Mouse (Mus musculus) 3T3-L1 (cell line): ENCODE data around the gene Fndc3b.
A peak's percentile ranks its signal among the peaks of the same experiment; 100 is the strongest.

ENCODE experiments used
- DNase-seq: peaks from one replicate; pipeline ENCODE4 v3.0.0-alpha.2; 2015; ENCODE audit warnings: low read depth, low spot score

Gene Fndc3b

DNA sequence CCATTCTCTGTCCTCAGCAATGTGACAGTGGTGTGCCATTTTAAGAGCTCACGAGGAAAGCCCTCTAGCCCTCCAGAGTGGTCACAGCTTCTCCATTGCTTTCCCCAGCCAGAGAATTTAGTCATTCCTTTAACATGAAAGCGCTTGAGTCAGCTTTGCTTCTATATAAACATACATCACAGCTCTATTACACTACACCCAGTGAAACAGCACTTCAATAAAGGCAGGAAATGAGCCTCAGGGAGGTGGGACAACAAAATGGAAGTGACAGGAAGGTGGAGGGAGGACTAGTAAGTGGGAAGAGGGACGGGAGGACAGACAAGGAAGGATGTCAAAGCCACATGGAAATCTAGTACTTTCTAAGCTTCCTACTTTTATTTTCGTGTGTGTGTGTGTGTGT lies 88.7 kb downstream of the Fndc3b start:
- DNase-seq = no peak

DNA sequence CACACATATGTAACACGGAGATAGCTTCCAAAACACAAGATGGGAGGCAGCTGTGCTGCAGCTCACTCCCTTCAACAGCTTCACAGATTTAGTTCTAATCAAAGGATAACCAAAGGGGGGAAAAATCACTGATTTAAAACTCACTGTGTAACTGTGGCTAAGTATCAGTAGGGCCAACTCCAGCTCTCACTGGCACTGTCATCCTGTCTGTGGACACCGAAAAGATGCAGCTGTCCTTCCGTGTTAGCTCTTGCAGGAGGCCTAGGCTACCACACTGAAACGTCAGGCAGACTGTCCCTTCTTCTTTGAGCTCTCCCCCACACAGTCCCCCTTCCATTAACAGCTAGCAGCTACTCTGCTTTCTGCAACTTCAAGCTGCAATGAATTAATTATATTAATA lies 89.9 kb downstream of the Fndc3b start:
- DNase-seq = no peak

DNA sequence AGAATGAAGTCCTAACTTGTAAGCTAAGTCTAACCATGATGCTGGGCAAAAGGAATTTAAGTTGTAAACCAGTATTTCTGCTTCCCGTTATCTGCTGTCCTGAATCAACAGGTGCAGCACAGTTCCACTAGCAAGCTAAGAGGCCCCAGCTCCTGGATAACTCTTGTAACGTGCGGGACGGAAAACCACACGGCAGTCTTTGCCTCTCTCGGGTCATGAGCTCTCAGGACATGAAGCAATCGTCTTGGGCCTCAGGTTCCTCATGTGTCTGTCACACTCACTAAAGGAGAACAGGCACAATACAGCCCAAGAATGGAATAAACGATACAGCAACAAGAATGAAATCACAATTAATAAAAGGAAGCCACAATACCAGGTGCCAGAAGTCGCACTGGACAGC lies 93.4 kb downstream of the Fndc3b start:
- DNase-seq = no peak

DNA sequence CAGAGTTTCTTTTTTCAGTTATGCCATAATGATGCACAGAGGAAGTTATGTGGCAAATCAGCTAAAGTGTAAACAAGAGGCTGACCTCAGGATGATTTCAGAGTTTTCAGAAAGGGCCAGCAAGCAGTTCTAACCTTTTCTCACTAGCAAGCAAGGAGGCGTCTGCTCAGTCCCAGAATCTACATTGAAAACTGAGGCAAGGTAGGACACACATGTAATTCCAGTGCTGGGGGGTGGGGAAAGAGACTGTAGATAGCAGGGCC lies 93.9 kb downstream of the Fndc3b start:
- no peak for DNase-seq

DNA sequence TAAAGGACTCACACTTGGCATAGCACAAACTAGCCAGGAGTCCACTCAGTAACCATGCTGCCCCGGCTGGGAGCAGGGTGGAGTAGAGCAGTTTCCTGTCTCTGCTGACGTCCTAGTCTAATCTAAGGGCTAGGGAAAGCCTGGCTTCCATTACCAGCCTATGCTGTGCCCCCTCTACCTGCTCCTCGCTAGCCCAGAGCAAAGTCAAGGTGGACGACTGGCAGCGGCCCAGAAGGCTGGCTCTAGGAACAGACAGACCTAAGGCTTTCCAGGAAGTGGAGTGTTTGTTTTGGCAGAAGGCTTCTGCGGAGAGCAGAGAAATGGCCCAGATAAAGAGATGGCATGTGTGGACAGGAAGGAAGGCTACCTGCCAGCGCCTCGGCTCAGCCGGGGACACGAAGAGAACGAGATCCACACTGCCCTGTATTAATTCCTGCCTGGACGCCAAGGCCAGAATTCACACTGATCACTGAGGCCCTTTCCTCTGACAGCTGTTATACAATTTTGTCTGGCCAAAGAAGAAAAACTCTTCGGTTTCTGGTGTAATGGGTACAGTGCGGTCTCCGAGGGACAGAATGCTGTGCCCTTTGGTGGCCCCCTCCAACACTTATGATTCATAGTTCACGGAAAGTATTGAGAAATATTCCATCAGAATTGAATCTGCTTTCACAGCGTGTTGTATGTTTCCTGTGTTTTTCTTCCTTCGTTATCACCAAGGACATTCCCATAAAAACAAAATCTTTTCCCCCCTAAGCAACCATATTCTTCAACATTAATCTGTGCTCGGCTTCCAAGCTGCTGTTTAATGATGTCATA lies 94.5 kb downstream of the Fndc3b start:
- DNase-seq = no peak

DNA sequence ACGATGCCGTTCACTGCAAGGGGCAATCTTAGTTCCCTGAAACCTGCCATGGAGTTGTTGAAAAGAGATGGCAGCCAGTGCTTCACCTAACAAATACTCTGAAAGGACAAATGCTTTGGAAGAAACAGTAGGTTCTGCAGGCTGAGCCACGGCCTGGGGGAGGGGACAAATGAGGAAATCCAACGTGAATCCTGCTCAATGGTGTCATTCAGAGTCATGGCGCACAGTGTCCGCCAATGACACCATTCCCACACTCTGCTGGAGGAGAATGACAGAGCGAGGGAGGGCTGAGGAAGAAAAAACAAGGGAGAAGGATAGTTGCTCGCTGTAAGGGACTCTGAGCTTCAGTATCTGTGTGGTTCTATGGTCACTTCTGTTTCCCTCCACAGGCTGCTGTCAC lies 95.6 kb downstream of the Fndc3b start:
- DNase-seq = no peak

DNA sequence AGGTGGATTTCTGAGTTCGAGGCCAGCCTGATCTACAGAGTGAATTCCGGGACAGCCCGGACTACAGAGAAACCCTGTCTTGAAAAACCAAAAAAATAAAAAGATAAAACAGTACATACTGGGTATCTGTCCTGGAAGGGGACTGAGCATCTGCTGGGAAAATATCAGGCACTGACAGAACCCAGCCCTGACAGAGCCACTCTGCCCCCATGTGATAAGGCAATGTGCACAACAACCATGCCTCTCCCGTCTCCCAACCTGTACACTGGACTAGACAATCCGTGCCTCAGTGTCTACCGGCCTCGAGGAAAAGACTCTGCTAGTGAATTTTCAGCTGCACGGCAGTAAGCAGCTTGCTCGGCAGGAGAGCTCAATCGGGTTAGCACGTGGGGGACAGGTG lies 97.3 kb downstream of the Fndc3b start:
- DNase-seq = no peak

DNA sequence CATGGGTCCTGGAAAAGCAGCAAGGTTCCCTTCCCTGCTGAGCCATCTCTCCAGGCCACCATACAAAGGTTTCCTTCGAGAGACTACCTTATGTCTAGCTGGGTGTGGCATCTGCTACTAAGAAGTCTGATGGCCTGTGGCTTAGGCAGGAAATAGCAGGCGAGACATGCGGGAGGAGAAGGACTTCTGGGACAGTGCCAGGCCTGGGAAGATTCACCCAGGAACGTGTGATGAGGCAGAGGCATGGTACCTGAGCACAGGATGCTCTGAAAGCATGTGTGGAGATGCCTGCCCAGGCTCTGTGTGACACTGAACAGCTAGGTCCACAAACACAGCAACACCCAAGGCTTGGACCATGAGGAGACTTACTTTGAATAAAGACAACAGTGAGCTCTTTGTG lies 98.1 kb downstream of the Fndc3b start:
- no peak for DNase-seq

DNA sequence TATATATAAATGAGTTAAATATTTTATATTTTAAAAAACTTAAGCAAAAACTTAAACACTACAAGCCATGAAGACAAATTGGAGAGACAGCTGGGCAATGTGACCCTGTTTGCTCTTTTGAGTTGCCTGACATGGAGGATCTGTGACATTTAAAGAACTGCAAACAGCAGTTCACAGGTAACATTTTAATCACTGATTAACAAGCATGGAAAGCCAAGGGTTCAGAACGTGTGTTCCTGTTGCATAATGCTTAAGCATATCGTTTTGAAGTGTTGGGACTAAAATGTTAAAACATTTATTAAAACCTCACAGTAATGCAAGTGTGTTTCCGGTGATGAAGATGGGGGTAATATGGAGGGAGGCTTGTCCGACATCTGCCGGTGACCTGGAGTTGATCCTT lies 99.1 kb downstream of the Fndc3b start:
- no peak for DNase-seq

DNA sequence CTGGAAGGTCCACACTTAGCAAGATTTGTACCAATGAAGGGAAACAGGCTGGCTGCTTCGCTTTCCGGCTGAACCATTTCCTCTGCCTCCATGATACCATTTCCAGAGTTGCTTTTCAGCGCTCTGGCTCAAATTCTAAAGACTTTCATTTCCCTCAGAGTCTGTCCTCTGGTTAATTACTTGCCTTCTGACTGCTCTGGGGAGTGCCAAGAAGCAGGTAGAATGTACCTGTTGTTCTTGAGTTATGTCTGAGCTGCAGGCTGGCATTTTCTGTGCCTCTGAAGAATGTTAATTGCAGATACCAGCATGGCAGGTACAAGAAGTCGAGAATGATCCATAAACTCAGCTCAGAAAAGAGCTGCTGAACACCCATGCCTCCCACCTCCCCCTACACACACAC lies 100.6 kb downstream of the Fndc3b start:
- no peak for DNase-seq

DNA sequence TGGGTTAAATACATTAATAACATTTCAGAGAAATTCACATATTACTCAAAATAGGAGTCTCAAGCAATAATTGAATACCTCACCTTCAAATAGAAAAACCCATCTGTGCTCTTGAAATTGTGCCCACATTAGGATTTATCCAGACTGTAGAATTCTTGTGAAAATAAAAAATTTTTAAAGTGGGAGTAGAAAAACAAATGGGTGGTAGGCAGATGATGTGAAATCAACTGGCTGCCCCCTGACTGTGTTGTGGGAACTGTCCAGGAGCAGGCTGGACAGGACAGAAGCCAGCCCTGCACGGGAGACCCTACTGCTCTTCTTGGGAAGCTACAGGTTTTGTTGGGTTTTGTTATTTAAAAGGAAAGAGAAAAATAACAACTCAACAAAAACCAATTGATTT lies 101.0 kb downstream of the Fndc3b start:
- DNase-seq = no peak

DNA sequence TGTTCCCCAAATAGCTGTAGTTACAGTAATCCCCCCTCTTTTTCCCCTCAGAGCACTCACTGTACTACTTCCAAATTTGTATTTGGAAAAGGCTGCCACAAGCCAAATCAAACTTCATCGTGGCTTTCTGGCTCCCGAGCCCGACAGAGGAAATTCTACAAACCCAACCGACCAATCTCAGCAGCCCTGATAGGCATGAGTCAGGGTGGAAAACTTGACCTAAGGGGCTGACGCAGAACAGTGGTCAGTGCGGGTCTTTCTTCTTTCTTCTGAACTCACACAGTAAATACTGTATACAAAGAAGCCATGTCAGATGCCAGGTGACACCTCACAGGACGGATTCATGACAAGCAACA lies 103.3 kb downstream of the Fndc3b start:
- DNase-seq = peak; percentile 86

DNA sequence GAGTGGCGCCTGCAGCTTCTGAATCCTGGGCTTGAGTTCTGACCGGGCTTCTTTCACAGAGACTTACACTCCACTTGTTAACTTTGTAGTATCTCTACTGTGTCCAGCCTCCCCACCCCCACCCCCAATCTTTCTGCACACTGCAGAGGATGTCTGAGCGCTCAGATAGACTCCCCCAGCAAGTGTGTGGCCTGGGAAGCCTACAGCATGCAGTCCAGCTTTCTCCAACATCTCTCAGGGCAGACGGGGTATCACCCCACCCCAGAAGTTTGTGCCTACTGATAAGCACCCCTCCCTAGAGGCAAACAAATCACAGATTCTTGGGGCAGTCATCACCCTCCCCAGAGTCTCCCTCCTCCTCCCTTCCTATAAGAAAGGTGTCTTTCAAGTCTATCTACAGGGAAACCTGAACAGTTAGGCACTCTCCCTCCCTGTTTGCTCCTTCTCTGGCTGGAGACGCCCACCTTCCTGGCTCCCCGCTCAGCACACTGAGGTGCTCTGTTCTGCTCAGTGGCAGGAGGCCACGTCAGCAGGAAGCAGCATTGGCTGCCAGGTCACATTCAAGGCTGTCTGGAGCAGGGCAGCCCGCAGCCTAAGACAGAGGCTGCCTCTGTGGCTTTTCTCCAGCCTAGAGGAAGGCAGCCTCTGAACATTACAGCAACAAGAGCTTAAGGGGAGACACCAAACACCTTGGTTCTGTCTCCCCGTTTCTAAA lies 103.9 kb downstream of the Fndc3b start:
- peak; percentile 81 for DNase-seq

DNA sequence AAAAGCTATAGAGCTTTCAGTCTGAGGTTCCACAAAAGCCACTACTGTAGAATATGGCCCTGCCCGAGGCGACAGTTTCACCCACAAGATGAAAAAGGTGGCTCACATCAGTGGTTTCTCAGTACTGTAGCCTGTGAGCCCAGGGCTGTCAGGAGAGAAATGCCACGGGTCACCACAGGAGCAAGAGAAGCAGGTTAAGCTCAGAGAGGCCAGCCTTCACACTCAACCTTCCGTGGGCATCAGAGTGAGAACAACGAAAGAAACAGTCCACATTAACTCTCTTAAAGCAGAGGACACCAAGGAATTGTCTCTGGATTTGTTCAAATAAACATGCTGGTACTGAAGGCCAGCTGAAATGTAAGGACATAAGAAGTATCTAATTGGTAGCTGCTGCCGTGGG lies 104.5 kb downstream of the Fndc3b start:
- no peak for DNase-seq

DNA sequence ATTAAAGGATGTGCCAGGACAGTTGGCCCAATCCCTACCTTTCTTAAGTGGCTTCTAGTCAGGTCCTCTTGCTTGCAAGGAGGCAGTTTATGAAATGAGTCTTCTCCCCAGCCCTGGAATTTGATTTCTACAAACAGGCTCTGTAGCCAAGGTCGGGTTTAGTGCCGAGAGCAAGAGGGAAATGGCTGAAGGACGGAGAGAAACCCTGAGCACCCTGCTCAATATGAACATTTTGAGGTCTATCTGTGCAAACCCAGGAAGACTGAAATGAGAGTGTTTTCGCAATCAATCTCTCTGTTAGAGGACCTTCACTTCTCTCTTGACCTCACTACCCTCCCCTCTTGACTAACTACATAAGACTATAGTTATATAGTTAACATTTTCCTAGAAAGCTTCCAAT lies 105.5 kb downstream of the Fndc3b start:
- no peak for DNase-seq

DNA sequence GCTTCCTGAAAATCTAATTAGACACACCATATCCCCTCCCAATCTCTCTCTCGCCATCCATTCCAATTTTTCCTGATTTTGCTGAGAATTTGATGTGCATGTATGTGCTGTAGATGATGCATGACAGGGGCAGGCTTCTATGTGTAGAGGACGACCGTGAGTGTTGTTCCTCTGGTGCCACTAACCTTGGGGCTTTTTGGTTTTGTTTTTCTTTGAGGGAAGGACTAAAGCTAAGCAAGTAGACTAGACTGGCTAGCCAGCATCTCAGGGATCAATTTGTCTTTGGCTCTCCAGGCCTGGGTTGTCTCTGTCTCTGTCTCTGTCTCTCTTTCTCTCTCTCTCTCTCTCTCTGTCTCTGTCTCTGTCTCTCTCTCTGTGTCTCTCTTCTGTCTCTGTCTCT lies 106.0 kb downstream of the Fndc3b start:
- DNase-seq = no peak

DNA sequence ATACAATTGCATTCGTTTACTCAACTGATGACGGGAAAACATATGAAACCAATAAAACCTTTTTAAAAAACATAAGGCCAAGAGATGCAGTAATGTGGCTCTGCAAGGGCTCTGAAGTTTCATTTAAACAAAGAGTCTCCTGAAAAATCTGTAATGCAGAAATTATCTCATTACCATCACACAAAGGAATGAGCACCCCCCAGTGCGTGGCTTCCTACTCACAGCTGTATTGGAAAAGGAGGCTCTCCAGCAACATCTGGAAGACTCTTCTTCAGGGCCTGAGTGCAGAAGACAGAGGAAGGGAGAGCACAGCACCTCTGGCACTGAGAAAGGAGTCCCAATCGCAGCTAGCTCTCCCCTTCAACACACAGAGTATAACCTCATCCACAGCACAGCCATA lies 106.5 kb downstream of the Fndc3b start:
- peak; percentile 29 for DNase-seq

DNA sequence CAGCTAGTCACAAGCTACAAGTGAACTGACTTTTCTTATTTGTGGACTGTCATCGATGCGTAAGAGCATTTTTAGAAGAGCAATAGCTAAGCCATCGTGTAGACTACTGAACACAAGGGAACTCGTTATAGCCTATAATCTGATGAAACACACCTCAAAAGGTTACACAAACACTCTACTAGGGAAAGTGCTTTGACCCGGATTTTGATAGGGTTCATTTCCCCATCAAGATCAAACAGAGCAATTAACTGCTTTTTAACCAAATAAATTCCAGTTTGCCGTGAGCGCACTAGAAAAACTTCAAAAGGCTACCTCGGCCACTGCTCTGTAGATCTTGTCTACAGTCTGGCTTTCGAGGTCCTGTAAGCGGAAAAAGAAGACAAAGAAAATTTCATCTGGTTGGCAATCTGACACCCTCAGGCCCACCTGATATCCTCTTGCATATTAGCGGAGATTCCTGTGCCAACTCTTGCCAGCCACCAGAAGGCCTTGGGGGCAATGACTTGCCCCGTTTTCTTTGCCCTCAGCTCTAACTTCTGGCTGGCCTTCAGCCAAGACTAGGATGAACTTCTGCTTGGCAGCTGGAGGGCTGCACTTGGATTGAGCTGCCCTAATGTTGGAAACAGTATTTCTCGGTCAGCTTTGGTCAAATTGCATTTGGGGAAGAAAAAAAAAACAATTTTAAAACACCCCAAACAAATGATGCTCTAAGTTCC lies 107.0 kb downstream of the Fndc3b start:
- no peak for DNase-seq

DNA sequence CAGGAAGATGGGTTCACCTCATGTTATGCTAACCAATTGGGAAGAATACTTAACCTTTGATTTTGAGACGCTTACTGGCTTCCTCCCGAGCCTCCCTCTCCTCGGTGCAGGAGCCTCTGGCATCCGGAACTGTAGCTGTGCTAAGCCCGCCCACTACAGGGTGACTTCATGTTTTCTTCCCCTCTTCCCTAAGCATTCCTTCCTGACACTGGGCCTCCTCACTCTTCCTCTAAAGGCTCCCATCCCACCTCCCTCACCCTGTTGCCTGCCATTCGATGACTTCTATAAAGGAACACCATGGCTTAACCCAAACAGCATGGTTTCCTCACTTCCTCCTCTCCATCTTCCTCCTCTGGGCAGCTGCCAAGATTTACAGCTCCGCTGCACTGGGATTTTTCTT lies 110.5 kb downstream of the Fndc3b start:
- no peak for DNase-seq

DNA sequence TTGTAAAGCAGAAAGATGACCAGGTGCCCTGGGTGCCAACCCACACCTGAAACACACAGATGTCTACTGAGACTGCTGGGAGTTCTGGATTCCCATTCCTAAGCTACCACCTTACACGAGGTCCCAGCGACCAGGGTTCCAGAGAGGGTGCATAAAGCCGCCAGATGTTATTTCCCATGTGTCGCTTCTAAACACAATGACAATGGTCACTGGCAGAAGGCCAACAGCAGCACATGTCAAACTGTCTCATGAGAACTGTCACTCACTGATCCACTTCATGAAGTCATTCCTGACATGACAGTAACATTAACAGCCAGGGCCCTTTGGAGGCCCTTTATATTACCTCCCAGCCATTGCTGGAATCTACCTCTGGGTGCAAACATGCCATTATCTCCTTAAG lies 110.9 kb downstream of the Fndc3b start:
- no peak for DNase-seq

DNA sequence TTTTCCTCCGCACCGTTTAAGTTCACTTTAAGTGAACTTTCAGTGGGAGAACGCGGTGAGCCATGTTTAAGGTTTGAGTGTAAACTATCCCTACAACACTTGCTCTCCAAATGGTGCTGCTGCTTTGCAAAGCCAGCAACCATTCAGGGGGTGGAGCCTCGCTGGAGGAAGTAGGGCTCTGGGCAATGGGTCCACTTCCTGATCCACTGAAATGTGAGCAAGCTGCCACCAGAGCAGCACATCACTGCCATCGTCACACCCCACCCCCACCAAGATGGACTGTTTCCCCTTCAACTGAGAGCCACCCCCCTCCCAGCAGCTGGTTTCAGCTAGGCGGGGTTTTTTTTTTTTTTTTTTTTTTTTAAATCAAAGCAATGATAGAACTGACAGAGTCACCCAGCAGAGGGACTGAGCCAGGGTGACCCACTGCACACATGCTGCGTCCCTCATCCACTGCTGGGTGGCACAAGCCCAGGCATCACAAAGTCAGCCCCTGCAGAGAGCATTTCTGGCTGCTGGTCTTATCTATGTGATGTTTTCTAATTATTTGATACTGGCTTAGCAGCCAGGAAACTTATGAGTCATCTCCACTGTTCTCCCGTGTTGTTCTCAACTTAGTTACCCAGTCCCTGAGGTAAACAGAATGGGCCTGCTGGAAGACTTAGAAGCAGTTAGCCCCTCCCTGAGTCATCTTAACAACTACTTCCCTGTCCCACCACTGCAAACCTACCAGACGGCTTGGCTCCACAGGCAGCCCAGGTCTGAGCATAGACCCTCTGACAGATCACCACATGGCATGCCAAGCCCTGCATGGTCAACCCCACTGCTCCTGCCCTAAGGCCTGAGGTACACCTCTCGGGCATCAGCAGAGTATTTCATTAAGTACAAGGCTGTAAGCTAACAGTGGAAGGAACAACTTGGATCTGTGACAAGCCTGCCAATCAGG lies 112.4 kb downstream of the Fndc3b start:
- DNase-seq = peak; percentile 85
